Mouse (Mus musculus): ENCODE data around the gene H2bfm.
A peak's percentile ranks its signal among the peaks of the same experiment; 100 is the strongest.
"Not testable (repeated sequence)": the region's sequence is repeated elsewhere in the genome, so short reads cannot be mapped to it uniquely, and the experiment has no call there.

H2bfm gene

DNA sequence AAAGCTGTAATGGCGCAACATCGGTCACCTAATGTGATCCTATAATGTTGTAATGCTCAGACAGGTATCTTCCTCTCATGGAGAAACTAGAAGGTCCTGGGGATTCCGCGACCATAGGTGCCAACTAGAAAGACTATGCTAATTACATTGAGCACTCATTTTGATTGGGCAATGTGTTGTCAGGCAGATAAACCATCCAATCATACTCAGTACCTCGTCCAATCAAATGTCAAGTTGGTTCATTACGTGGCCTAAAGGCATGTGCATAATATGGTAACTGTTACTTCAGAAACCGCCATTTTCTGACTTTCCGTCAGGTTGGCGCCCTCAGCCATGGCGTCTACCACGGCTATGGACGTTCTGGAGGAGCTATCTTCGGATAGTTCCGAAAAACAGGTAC, at the start of gene H2bfm:
Gene H2bfm (plus strand): TSS at position 295 of the 400 bp plus-strand sequence.
- DNase-seq (ENCODE audit: low spot score) = no peak

DNA sequence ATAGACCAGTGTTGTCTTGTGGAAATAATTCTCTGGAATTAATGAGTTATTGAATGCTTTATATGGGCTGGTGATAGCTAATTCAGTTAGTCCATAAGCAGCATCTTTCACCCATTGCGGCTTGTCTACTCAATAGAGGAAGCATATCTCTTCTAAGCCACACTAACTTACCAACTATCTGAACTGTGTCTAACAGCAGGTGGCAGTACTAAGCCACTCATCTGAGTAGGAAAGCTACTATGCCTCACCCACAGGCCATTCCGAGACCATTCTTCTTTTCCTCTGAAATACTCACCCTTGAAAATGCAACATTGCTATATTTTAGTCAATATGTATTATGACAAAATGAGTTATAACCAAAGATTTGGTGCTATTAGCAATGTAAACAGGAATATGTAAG, 31.4 kb upstream of the H2bfm start:
- DNase-seq (ENCODE audit: low spot score) = no peak

DNA sequence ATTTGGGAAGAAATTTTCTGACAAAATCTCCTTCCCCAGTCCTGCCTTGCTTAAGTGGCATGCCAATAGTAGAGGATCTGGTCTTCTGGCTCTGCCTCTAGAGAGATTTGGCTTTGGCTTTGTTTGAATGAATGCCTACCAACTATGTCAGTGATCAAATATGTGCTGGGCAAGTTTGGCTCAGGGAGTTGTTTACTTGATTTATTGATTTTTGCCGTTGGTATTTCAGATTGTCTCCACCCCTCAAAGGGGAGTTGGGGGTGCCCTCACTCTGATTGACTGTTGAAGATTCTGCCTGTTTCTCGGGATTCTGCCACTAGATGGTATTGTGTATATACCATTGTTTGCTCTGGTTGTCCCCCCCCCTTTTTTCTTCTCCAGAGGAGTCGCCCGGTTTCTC, 22.8 kb upstream of the H2bfm start:
- no peak for DNase-seq (ENCODE audit: low spot score)

DNA sequence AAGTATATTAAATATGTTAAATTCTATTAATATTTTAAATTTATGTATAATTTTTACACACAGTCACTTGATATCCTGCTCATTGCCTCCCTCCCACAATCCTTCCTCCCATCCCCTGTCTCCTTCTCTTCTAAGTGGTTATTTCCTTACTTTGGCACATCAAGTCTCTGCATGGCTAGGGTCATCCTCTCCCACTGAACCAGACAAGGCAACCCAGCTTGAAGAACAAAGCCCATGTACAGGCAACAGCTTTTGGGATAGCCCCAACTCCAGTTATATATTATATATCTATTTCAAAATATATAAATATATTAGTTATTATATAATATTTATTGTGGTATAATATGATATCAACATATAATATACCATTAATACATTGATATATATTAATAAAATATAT, 1.3 kb upstream of the H2bfm start:
- DNase-seq (ENCODE audit: low spot score) = no peak

DNA sequence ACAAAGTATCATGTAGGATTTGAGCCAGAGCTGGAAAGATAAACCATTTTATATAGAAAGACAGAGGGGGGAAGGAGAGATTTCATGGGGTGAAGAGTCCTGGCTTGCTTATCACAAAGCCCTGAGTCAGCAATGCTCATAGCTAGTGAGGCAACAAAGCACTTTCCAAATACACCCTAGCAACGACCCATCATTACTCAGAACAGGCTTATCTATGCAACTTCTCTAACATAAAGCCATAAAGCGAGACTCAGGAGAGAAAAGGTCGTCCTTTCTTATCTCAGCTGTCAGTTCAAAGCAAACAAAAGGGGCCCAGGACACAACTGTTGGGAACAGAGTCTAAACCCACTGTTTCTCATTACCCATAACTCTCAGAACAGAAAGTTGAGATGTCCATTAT, 10.9 kb downstream of the H2bfm start:
- DNase-seq (ENCODE audit: low spot score) = no peak

DNA sequence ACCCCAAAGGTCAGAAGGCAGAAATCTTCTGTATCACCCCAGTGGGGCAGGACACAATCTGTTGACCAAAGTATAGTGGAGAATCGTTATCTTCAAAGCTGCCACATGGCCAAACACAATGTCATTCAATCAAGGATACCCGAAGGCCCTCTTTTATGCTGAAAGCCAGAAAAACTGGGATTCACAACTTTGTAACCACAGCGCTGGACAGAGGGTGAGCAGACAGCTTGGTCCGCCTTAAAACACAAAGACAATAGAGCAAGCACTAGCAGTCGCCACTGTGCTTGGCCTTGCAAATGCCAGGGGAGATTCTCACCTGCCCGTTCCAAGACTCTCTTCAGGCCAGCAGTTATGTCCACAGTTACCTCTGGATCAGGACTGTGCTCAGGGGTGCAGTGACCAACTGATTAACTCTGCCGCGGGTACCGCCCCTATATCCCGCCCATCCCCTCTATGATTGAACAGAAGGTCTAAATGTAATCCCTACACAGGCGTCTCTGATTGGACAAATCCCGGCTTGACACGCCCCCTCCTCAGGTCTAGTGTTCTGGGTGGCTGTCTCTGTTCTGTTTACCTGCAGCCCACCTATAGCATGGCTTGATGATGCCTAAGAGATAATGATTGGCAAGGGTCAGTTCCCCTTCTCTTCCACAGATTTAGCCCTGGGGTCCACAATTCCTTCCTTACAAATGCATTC, 30.6 kb downstream of the H2bfm start:
- not testable (repeated sequence) for DNase-seq (ENCODE audit: low spot score)

DNA sequence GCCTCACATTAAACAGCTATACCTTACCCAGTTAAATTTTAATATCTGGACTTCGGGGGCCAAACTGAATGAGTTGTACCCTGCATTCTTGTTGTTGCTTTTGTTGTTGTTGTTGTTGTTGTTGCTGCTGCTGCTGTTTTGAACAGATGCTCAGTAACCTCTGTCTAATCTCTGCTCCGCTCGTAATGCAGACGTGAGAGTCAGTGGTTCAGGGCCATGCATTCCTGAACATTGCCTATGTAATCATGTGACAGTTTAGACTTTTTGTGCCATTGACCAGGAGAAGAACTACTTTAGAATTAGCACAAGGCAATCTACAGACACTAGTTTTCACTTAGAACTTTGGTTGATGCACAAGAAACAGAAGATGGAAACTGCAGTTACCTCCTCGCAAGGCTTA, 31.2 kb downstream of the H2bfm start:
- not testable (repeated sequence) for DNase-seq (ENCODE audit: low spot score)

DNA sequence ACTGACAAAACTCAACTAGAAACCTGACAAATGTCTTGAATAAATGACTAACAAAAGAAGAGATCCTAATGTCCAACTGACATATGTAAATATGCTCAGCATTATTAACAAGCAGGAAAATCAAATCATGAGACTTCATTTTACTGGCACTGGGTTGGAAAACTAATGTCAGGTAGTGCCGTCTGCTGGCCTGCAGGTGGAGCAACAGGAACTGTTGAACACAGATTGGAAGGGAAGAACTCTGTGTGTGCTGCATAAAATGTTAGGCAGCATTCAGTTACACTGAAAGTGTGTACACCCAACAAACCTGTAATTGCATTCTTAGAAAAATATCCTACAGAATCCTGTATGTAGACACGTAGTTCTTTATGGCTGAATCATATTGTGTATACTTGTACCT, 32.6 kb downstream of the H2bfm start:
- no peak for DNase-seq (ENCODE audit: low spot score)

DNA sequence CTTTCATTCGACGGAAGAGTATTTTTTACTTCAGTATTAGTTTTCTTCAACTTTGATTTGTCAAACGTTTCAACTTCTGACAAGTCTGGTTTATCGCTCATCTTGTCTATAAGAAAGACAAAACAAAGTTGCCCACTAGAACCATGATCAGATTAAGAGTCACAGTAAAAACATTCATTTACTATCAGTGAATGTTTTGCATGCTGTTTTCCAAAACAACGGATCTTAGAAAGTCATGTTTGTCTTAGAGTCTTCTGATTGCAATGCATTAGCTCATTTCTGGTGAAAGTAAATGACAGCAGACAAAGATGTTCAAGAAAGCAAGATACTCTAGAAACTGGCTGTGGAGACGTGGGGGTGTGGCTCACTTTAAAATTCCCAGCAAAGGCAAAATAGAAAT, 48.3 kb downstream of the H2bfm start, which contains the start of gene Tmsb15b2:
Gene Tmsb15b2 (minus strand): TSS at position 101 of the 400 bp plus-strand sequence.
- not testable (repeated sequence) for DNase-seq (ENCODE audit: low spot score)

DNA sequence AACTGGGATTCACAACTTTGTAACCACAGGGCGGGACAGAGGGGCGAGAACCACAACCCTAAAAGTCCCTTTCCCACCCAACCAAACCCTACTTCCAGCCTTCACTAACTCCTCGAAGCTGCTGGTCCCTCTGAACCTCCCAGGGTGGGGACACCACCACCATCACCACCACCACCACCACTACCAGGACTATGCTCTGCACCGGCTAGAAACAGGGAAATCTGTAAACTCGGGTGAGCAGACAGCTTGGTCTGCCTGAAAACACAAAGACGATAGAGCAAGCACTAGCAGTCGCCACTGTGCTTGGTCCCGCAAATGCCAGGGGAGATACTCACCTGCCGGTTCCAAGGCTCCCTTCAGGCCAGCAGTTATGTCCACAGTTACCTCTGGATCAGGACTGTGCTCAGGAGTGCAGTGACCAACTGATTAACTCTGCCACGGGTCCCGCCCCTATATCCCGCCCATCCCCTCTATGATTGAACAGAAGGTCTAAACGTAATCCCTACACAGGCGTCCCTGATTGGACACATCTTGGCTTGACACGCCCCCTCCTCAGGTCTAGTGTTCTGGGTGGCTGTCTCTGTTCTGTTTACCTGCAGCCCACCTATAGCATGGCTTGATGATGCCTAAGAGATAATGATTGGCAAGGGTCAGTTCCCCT, 49.4 kb downstream of the H2bfm start, which contains the start of the genes Tmsb15l and Tmsb15b1:
Gene Tmsb15l (minus strand): TSS at position 446 of the 661 bp plus-strand sequence.
Gene Tmsb15b1 (minus strand): TSS at position 451 of the 661 bp plus-strand sequence.
- peak; percentile 27 for DNase-seq (ENCODE audit: low spot score)

All from spleen, adult 12 weeks (tissue).